Mouse (Mus musculus) spleen, postnatal 10 days (tissue): ENCODE measurements around the gene Prl2c1.
"Not testable (repeated sequence)": the region's sequence is repeated elsewhere in the genome, so short reads cannot be mapped to it uniquely, and the experiment has no call there.

Source experiments
- DNase-seq, 2 experiments: peaks; one replicate each; pipeline ENCODE4 v3.0.0; 2021 to 2022; ENCODE audit warnings: low spot score in 2 of 2

The Prl2c1 gene

DNA sequence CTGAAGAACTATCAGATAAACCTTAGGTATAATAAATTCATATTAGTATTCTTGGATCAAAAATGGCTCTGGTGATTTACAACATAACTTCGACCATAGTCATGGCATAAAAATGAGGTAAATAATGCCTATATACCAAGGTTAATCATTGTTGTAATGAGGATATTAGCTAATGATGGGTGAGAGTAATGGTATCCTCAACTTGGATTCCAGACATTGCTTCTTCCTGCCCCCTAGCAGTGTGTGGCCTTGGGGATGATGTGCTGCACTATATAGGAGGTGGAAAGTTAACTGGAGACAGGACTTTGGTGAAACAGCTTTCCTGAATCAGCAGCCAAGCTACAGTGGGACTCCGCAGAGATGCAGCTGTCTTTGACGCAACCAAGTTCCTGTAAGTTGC, at the start of gene Prl2c1:
Gene Prl2c1, plus strand, starts transcription at position 301 of the 400 bp plus-strand sequence.
- no peak for DNase-seq

DNA sequence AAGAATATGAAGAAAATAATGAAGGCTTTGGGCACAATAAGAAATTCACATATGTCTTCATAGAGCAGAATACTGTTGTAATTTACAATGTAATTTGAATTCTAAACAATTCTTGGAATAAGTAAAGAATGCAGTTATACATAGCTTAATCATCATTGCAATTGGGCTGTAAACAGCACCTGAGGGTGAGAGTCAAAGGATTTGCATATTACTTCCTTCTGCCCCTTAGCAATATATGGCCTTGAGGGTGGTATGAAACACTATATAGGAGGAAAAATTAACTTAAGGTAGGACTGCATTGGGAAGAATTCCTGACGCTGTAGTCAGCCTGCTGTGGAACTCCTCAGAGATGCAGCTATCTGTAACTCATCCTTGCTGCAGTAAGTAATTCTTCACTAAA, 47.8 kb upstream of the Prl2c1 start, which contains the start of gene Prl2a1:
Gene Prl2a1, plus strand, starts transcription at position 301 of the 400 bp plus-strand sequence.
- no peak for DNase-seq

DNA sequence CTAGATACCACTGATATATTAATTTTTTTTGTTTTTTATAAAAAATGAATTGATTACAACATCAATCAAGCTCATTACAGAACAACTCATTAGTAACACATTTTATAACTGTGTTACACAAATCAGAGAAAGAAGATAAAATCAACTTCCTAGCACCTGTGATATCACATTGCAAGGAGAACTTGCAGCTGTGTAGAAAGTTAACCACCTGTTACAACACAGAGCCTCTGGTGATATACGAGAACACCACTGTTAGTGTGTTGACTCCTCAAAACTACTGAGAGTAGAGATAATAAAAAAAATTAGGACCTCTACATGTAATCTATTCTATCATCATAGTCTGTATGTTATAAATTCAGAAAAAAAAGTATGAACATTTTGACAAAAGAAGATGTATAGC, 46.4 kb upstream of the Prl2c1 start:
- no peak for DNase-seq

DNA sequence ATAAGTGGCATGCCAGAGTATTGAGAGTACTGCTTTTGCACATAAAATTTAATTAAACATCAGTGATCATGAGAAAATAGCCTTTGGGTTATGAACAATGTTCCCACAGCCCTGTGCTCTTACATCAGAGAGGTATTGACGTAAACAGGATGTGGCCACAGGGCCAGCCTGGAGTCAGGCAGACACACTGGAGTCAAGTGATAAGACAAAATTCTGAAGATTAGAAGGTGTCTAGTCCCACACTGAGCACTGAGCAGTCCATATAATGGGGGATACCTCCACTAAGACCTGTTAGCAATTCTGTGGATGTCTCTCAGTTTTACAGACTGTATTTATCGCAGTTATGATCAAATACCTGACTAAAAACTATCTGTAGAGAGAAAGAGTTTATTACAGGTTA, 55.1 kb downstream of the Prl2c1 start:
- DNase-seq: not testable (repeated sequence)
